Mouse (Mus musculus): ENCODE results near the gene Map1s. TPM values are rescaled to one million over a fixed set of nuclear protein-coding genes. Genes with fewer than 3 reads are reported as not detected.

The Map1s gene
- total and polyA plus RNA-seq, 3 experiments = 9.5 to 51.4 (median 30.9) TPM

DNA sequence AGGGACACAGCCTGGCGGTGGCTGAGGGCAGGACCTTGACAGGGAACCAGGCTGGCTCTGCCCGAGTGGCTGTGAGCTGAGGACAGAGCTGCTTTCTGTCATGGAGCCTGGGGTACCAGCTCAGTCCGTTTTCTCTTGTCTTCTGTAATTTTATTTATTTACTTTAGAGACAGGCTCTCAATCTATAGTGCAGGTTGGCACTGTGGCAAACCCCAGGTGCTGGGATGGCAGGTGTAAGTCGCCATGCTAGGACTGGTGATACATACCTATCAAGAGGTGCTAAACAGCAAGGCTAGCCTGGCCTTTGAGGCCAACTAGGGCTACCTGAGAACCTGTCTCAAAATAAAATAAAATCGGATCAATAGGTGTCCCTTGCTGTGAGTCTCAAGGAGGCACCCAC, 49.7 kb upstream of the Map1s start:
- no peak for DNase-seq (ENCODE audit: extremely low read depth)
- dilution Hi-C loops (cut with MboI; ENCODE audit: extremely low pct_ligation_motif_present, extremely low pct_unique_long_range_greater_than_20kb, low sequenced_read_pairs) (no loop called here), in situ Hi-C loops (cut with MboI; ENCODE audit: low pct_ligation_motif_present, low pct_unique_long_range_greater_than_20kb, low sequenced_read_pairs) (no loop called here)
- H3K27me3 ChIP-seq (replicated peaks) = peaks cover 55% of the 10 kb centered on the region
- no peak overlapping the region for H3K4me3 ChIP-seq (replicated peaks in 1 of 3; ENCODE audit: low read depth in 2 of 3, low read length in 2 of 3, poor library complexity in 1 of 3)
- peaks cover 14 to 36% of the 10 kb centered on the region in 2 experiments for H3K4me1 ChIP-seq (ENCODE audit: control insufficient read depth in 1 of 2, insufficient read depth in 2 of 2)
- H3K27ac ChIP-seq (ENCODE audit: insufficient read depth, low read depth) = no peak overlapping the region
- H3K4me2 ChIP-seq (ENCODE audit: insufficient read depth, low read depth, poor library complexity, severe bottlenecking) = no peak overlapping the region
- no peak overlapping the region for H3K9ac ChIP-seq (ENCODE audit: insufficient read depth, low read depth)
- TF ChIP-seq E2F4 (IDR thresholded peaks at IDR 0.05; ENCODE audit: insufficient replicate concordance, low read depth, low read length) = no peak
- TF ChIP-seq SIN3A (IDR thresholded peaks at IDR 0.05; ENCODE audit: low read length) = no peak
- TF ChIP-seq MAZ (IDR thresholded peaks at IDR 0.05; ENCODE audit: low read depth, low read length) = no peak
- TF ChIP-seq BHLHE40 (IDR thresholded peaks at IDR 0.05; ENCODE audit: low read depth, low read length) = no peak
- TF ChIP-seq ELF1 (IDR thresholded peaks at IDR 0.05; ENCODE audit: low read depth, low read length) = no peak
- TF ChIP-seq ZNF384 (IDR thresholded peaks at IDR 0.05; ENCODE audit: low read depth, low read length) = no peak
- TF ChIP-seq NRF1 (IDR thresholded peaks at IDR 0.05; ENCODE audit: low read depth, low read length) = no peak
- no peak for TF ChIP-seq RAD21 (IDR thresholded peaks at IDR 0.05; ENCODE audit: low read depth, low read length)
- no peak for TF ChIP-seq USF2 (conservative IDR thresholded peaks at IDR 0.05; ENCODE audit: low read depth, low read length)
- TF ChIP-seq TBP (conservative IDR thresholded peaks at IDR 0.05; ENCODE audit: low read depth, low read length) = no peak
- no peaks in the 10 kb centered on the region for H3K36me3 ChIP-seq (replicated peaks in 1 of 2; ENCODE audit: control insufficient read depth in 1 of 2, insufficient read depth in 1 of 2, low read length in 1 of 2)
- no peaks in the 10 kb centered on the region for H3K79me2 ChIP-seq (replicated peaks; ENCODE audit: control insufficient read depth, extremely low read depth, insufficient read depth, poor library complexity, severe bottlenecking)
- no peaks in the 10 kb centered on the region for H3K9me3 ChIP-seq (replicated peaks; ENCODE audit: low read length)

DNA sequence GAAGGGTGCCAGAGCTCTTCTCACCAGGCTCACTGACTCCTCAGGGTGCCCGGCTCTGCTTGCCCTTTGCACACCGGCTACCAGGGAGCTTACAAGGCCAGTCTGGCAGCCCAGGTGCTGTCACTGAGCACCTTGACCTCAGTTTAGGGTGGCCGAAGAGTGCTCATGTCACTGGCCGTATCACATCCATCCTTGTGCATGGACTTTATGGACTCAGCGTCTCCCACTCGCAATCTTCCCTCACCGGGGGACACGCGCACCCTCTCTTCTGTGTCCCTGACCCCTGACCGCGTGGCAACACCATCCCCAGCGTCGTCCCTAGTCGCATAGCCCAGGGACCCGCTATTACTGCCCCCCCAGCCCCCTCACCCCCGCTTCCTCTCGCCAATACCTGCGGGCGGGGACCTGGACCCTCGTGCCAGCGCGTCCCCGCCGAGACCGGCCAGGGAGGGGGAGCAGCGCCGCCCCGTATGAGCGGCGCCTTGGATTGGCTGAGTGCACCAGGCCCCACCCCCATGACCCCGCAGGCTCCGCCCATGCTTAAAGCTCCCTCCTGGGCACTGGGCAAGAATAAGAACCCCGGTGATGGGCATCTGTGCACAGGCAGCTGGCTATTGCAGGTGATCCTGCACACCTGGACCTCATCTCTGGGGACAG, 49.1 kb upstream of the Map1s start:
- in situ Hi-C loops (cut with MboI; ENCODE audit: low pct_ligation_motif_present, low pct_unique_long_range_greater_than_20kb, low sequenced_read_pairs) (no loop called here), dilution Hi-C loops (cut with MboI; ENCODE audit: extremely low pct_ligation_motif_present, extremely low pct_unique_long_range_greater_than_20kb, low sequenced_read_pairs) (no loop called here)
- Histone ChIP-seq H3K27me3 (replicated peaks) (peaks cover 54% of the 10 kb centered on the region), H3K4me3 (replicated peaks in 1 of 3; ENCODE audit: low read depth in 2 of 3, low read length in 2 of 3, poor library complexity in 1 of 3) (no peak overlapping the region), H3K9me3 (replicated peaks; ENCODE audit: low read length) (no peaks in the 10 kb centered on the region), H3K79me2 (replicated peaks; ENCODE audit: control insufficient read depth, extremely low read depth, insufficient read depth, poor library complexity, severe bottlenecking) (no peaks in the 10 kb centered on the region), H3K27ac (ENCODE audit: insufficient read depth, low read depth) (no peak overlapping the region), H3K4me2 (ENCODE audit: insufficient read depth, low read depth, poor library complexity, severe bottlenecking) (no peak overlapping the region), H3K36me3 (replicated peaks in 1 of 2; ENCODE audit: control insufficient read depth in 1 of 2, insufficient read depth in 1 of 2, low read length in 1 of 2) (no peaks in the 10 kb centered on the region), H3K9ac (ENCODE audit: insufficient read depth, low read depth) (no peak overlapping the region), H3K4me1 (ENCODE audit: control insufficient read depth in 1 of 2, insufficient read depth in 2 of 2) (peaks cover 14 to 36% of the 10 kb centered on the region in 2 experiments)
- no peak for TF ChIP-seq POLR2A (IDR thresholded peaks at IDR 0.05; ENCODE audit: low read depth, low read length)
- no peak for TF ChIP-seq MYC (IDR thresholded peaks at IDR 0.05; ENCODE audit: low read depth, low read length)
- no peak for TF ChIP-seq CTCF (conservative IDR thresholded peaks at IDR 0.05 in 1 of 2, IDR thresholded peaks at IDR 0.05 in 1 of 2; ENCODE audit: low read depth in 2 of 2, low read length in 2 of 2)
- TF ChIP-seq ELF1 (IDR thresholded peaks at IDR 0.05; ENCODE audit: low read depth, low read length) = no peak
- TF ChIP-seq KAT2A (IDR thresholded peaks at IDR 0.05; ENCODE audit: insufficient replicate concordance, low read length) = no peak
- no peak for TF ChIP-seq CHD2 (IDR thresholded peaks at IDR 0.05; ENCODE audit: low read length)
- no peak for TF ChIP-seq HCFC1 (IDR thresholded peaks at IDR 0.05; ENCODE audit: low read depth, low read length)
- TF ChIP-seq MXI1 (IDR thresholded peaks at IDR 0.05; ENCODE audit: low read depth, low read length) = no peak
- no peak for DNase-seq (ENCODE audit: extremely low read depth)
